Mouse (Mus musculus): Measurements from ENCODE around the gene Txlng.
A peak's percentile ranks its signal among the peaks of the same experiment; 100 is the strongest.
"Not testable (repeated sequence)": the region's sequence is repeated elsewhere in the genome, so short reads cannot be mapped to it uniquely, and the experiment has no call there.

The Txlng gene

DNA sequence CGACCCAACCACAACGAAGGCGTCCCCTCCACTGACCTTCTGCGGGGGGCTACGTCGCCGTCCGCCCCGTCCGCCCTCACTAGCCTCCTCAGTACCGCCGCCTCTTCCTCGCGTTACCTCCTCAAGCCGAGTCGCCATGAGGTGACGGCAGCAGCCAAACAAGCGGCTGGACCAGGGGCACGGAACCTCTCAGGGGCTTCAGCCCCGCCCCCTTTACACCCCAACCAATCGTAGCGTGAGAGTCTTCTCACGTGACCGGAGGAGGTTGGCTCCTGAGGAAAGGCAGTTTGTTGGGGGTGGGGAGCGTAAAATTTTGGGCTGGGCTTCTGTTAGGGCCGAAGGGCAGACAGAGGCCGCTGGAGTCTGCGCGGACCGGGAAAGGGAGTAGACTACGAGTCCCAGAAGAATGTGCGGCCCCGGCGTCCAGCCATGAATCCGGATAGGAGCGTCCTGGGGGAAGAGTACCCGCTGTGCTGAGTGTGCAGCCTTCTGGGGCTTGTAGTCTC lies at the start of gene Txlng:
Gene Txlng (minus strand): TSS at position 252 of the 506 bp plus-strand sequence.
- DNase-seq (ENCODE audit: low spot score in 2 of 2): peak; percentile 94 to 97

DNA sequence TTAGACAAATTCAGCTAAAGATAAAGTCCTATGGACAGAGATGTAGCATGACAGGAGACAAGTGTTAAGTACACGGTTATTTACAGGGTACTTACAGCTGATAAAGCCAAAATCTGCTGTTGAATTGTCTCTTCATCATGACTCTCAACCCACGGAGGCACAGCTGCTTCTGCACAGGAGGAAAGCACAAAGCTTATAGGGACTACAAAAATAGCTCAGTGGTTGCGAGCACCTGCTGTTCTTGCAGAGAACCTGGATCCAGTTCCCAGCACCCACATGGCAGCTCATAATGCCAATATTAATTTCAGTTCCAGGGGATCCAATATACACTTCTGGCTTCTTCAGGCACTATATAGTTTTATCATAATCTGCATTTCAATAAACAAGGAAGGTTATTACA lies 49.0 kb upstream of the Txlng start:
- no peak for DNase-seq (ENCODE audit: low spot score in 2 of 2)

DNA sequence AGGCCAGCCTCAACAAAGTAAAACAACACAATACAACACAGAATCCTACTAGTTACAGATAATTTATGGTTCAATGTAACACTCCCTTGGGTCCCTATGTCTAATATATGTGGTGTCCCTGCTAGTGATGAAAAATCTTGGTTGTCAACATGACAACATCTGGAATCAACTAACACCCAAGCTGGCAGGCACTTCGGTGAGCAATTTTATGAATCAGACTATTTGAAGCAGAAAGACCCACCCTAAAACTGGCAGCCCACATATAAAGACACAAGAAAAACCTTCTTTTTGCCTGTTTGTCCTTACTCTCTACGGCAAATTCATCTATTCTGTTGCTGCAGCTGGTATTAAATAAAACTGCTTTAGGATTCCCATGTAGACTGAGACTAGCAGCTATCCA lies 44.5 kb upstream of the Txlng start:
- no peak for DNase-seq (ENCODE audit: low spot score in 2 of 2)

DNA sequence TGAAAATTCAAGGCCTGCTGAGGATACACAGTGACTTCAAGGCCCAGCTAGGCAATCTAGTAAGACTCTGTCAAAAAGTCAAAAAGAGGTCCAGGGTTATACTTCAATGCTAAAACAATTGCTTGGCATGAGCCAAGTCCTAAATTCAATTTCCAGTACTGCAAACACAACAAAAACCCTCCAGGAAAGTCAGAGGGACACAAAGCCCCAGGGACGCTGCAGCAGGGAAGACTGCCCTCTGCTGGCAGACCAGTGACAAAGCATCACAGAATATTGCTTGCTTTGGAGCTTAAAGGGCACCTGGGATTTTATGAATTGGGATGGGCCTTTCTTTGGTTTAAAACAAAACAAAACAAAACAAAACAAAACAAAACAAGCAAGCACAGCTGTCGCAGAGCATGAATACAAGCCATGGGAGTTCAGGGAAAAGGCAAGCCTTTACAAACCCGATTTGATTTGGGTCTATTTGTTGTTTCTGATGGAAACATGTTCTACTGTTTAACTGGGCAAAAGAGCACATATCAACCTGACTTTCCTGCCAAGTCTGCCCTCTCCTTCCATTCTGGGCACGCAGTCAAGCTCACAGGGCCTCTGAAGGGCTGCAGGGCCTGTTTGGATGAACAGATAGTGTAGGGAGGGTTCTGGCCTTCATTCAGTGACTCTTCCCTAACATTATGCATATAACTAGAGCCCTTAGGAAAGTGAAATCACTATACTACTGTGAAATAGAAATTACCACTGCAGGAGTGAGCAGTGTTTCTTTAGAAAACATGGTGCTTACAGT lies 42.7 kb upstream of the Txlng start:
- DNase-seq (ENCODE audit: low spot score in 2 of 2): no peak

DNA sequence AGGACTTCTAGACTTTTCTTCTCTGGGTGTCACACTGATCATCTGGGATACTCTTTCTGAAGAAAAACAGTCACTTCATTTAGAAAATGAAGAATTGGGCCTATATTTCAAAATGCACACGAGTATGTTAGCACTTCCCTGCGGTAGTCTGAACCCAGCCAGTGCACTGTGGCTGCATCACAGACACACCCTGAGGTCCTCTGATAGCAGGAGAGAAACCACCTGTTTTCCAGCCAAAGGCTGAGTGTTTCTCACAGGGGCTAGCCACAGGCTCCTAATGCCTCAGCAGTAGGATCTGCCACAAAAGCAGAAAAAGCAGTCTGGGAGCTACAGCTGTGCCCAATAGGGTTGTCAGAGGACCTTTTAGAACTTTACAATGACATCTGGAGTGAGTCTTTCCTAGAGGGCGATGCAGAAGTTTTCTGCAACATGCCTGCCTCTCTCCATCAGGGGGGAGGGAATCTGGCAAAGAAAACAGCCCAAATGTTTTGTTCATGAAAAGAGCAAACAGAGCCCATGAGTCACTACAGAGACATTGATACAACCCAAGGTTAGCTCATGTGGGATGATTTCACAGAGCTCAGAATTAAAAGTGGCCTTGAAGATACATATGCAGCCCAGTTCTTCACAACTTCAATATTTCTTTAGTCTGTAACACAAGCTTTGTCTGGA lies 39.2 kb upstream of the Txlng start:
- DNase-seq (ENCODE audit: low spot score in 2 of 2): no peak

DNA sequence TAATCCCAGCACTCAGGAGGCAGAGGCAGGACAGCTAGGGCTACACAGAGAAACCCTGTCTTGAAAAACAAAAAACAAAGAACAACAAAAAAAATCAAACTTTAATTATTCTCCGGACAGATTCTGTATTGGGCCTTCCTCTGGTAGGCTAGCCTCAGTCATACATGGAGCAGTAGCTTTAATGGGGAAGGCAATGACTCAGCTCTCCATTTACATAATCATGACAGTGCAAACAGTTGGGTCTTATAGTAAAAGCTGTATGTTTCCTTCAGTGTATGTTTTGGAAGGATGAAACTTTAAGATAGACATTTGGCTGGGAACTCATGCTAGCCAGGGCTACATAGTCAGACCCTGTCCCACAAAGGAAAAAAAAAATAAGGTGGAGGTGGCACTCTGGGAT lies 19.4 kb upstream of the Txlng start:
- no peak for DNase-seq (ENCODE audit: low spot score in 2 of 2)

DNA sequence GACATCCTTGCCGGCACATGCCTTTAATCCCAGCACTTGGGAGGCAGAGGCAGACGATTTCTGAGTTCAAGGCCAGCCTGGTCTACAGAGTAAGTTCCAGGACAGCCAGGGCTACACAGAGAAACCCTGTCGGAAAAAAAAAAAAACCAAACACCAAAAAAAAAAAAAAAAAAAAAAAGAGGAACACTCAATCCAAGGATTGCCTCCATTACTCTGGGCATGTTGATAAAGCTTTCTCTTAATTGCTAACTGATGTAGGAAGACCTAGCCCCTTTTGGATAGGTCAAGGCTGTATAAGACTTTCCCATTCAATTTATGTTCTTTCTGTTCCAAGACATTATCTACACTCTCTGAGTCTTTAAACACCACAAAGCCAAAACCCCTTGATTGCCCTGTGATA lies 16.3 kb upstream of the Txlng start:
- DNase-seq (ENCODE audit: low spot score in 2 of 2): no peak

DNA sequence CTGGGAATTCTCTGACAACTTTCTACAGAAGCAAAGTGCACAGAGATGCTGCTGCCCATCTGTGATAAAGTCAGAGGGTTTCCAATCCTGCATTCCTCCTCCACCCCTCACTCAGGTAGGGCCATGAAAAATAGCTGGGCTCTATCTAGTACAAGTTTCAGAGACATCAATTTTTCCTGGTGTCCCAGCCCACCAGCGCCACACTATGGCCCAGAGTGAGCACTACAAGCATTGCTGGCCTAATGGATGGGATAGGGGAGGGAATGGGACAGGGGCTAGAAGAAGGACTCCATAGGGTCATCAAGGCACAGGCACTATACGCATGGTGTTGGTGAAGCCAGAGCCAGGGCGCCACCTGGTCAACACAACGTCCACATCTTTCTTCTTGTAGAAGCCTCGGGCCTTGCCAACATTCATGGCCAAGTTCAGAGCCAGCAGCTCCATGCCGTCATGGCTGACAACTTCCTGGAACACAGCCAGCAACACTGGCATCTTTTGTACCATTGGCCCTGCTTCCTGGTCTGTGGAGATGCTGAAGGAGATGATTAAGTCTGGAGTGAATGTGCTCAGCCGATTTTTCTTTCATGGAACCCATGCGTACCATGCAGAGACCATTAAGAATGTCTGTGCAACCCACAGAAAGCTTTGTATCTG lies 15.3 kb upstream of the Txlng start:
- DNase-seq (ENCODE audit: low spot score in 2 of 2): no peak

GRCm38 (mm10) chrX:162832101-162832500 lies 2.8 kb upstream of the Txlng start:
- DNase-seq (ENCODE audit: low spot score in 2 of 2): no peak

- no peak for DNase-seq (ENCODE audit: low spot score in 2 of 2)
These were observed 2.3 kb upstream of the Txlng start for GRCm38 (mm10) chrX:162831542-162831941.

- DNase-seq (ENCODE audit: low spot score in 2 of 2): no peak
These were observed 1.8 kb upstream of the Txlng start for GRCm38 (mm10) chrX:162831036-162831435.

DNA sequence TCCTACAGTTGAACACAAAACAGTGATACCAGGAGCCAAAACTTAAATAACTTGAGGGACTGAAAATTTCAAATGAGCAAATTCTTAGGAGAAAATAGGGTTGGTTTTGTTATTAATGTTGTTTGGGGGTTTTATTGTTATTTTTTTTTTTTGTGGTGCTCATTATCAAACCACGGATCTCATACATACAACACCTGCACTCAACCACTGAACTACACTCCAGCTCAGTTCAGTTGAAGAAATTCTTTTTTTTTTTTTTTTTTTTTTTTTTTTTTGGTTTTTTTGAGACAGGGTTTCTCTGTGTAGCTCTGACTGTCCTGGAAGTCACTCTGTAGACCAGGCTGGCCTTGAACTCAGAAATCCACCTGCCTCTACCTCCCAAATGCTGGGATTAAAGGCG lies 1.1 kb upstream of the Txlng start:
- DNase-seq (ENCODE audit: low spot score in 2 of 2): not testable (repeated sequence)

GRCm38 (mm10) chrX:162829741-162830140 lies 487 bp upstream of the Txlng start:
- no peak for DNase-seq (ENCODE audit: low spot score in 2 of 2)

DNA sequence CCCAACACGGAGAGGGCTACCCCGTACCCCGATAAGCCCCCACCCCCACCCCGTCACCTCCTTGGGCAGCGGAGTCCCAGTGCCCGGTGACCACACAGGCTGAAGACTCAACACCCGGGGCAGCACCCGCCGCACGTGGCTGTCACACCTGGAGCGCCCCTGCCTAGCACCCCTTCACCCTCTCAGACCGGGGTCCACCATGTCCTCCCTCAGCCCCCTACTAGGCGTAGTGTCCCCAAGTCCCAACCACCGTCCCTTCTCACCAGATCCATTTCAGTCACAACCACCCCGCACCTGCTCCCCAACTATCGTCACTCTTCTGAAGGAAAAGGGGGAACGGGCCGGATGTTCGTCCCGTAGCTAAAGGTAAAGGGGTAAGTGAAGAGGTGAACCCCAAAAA lies 471 bp downstream of the Txlng start:
- peak in 1 of 2 experiments; percentile 3 for DNase-seq (ENCODE audit: low spot score in 2 of 2)

GRCm38 (mm10) chrX:162828016-162828415 lies 1.2 kb downstream of the Txlng start:
- no peak for DNase-seq (ENCODE audit: low spot score in 2 of 2)

- peak in 1 of 2 experiments; percentile 6 for DNase-seq (ENCODE audit: low spot score in 2 of 2)
These were observed 28.9 kb downstream of the Txlng start for GRCm38 (mm10) chrX:162800371-162800770.

DNA sequence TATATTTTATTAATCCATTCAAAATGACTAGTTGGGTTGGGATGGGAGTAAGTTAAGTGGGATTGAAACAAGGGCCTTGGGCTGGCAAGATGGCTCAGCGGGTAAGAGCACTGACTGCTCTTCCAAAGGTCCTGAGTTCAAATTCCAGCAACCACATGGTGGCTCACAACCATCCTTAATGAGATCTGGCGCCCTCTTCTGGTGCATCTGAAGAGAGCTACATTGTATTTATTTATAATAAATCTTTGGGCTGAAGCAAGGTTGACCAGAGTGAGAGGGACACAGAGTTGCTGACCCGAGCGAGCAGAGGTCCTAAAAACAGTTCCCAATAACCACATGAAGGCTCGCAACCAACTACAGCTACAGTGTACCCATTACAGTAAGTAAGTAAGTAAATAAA lies 37.9 kb downstream of the Txlng start:
- not testable (repeated sequence) for DNase-seq (ENCODE audit: low spot score in 2 of 2)

DNA sequence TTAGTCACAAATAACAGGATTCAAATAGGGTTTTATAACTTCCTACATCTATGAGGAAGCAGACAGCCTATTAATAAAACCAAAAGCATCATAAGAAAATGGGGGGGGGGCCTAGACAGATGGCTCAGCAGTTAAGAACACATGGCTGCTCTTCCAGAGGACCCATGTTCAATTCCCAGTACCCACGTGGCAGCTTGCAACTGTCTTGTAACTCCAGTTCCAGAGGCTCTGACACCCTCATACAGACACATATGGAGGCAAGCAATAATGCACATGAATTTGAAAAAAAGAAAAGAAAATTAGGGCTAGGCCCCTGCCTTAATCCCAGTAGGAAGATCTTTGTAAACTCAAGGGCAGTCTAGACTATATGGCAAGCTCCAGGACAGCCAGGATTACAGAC lies 40.9 kb downstream of the Txlng start:
- DNase-seq (ENCODE audit: low spot score in 2 of 2): no peak

- no peak for DNase-seq (ENCODE audit: low spot score in 2 of 2)
These were observed 58.5 kb downstream of the Txlng start for GRCm38 (mm10) chrX:162770726-162771125.

DNA sequence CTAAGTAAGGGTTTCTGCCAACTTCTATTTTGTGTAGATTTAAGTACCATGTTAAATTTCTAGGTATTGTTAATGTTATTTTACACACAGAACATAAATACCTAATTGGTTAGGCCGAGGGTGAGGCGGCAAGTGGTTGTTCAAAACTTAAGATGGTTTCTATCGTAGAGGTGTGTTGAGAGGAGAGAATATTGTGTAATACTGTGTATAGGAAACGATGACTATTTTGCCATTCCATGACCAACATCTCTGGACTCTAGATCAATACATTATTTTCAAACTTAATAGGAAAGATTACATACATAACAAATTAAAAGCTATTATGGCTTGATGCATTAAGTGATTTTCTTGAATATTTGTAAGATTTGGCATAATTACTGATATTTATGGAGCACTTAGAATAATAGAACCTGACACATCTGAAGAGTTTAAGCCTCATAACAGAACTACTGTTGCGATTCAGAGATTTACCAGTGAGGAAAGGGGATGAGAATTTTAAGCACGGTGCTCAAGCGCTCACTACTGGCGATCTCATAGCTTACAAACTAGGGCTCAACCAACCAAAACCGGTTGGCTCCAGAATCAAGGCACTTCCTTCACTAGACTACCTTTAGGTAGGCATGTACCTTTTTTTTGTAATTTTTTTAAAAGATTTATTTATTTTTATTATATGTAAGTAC lies 67.4 kb downstream of the Txlng start:
- peak in 1 of 2 experiments; percentile 5 for DNase-seq (ENCODE audit: low spot score in 2 of 2)

- peak in 1 of 2 experiments; percentile 0 for DNase-seq (ENCODE audit: low spot score in 2 of 2)
These were observed 68.2 kb downstream of the Txlng start for GRCm38 (mm10) chrX:162760958-162761515.

Data from right cerebral cortex, postnatal 36 days (tissue).